Mouse (Mus musculus) neural tube, embryonic 13.5 days (tissue): ENCODE data around the gene Bloc1s2. TPM values are rescaled to one million over a fixed set of nuclear protein-coding genes. Genes with fewer than 3 reads are reported as not detected.

Experiments
- ATAC-seq: fragments of 200-750 bp; cut with Nextera tagmentation; 2 replicates; pipeline ENCODE4 v1.8.0; 2017; ENCODE audit warnings: low read depth, mild to moderate bottlenecking, moderate TSS enrichment, moderate library complexity
- H3K27ac ChIP-seq: fragments of 300-500 bp; sonication (generic); replicated peaks from 2 replicates; pipeline ENCODE4 v1.5.1; 2015; ENCODE audit warnings: moderate library complexity, mild to moderate bottlenecking, inconsistent platforms
- H3K27me3 ChIP-seq: fragments of 300-500 bp; sonication (generic); 2 replicates; pipeline ENCODE4 v1.6.1; 2015; ENCODE audit warnings: mild to moderate bottlenecking, inconsistent platforms
- H3K36me3 ChIP-seq: fragments of 300-500 bp; sonication (generic); 2 replicates; pipeline ENCODE4 v1.6.1; 2015; ENCODE audit warnings: mild to moderate bottlenecking, inconsistent platforms
- H3K4me1 ChIP-seq: fragments of 300-500 bp; sonication (generic); replicated peaks from 2 replicates; pipeline ENCODE4 v1.6.1; 2015; ENCODE audit warnings: inconsistent platforms
- H3K4me2 ChIP-seq: fragments of 300-500 bp; sonication (generic); 2 replicates; pipeline ENCODE4 v1.6.1; 2015; ENCODE audit warnings: inconsistent platforms, mild to moderate bottlenecking, moderate library complexity
- H3K4me3 ChIP-seq: fragments of 300-500 bp; sonication (generic); 2 replicates; pipeline ENCODE4 v1.5.1; 2015; ENCODE audit warnings: mild to moderate bottlenecking, inconsistent platforms
- H3K9ac ChIP-seq: fragments of 300-500 bp; sonication (generic); 2 replicates; pipeline ENCODE4 v1.6.1; 2015; ENCODE audit warnings: moderate library complexity, mild to moderate bottlenecking, inconsistent platforms
- H3K9me3 ChIP-seq: fragments of 300-500 bp; sonication (generic); 2 replicates; pipeline ENCODE4 v1.6.1; 2016; ENCODE audit warnings: inconsistent platforms
- WGBS: fragments of 180-500 bp; shearing (Covaris S2); methylation state at CpG from one replicate; pipeline ENCODE4 v1.1.7; 2015; 5-methylcytosine and 5-hydroxymethylcytosine counted together
- polyA plus RNA-seq: library from polyadenylated mRNA; unstranded; fragments of >200 nt; fragmentation: Nextera tagmentation; extraction: Ambion mirVana; gene quantifications from 2 replicates; pipeline ENCODE4 v1.2.1, GENCODE M21; 2015

Bloc1s2 gene
- polyA plus RNA-seq = 168 and 171 TPM in 2 replicates

DNA sequence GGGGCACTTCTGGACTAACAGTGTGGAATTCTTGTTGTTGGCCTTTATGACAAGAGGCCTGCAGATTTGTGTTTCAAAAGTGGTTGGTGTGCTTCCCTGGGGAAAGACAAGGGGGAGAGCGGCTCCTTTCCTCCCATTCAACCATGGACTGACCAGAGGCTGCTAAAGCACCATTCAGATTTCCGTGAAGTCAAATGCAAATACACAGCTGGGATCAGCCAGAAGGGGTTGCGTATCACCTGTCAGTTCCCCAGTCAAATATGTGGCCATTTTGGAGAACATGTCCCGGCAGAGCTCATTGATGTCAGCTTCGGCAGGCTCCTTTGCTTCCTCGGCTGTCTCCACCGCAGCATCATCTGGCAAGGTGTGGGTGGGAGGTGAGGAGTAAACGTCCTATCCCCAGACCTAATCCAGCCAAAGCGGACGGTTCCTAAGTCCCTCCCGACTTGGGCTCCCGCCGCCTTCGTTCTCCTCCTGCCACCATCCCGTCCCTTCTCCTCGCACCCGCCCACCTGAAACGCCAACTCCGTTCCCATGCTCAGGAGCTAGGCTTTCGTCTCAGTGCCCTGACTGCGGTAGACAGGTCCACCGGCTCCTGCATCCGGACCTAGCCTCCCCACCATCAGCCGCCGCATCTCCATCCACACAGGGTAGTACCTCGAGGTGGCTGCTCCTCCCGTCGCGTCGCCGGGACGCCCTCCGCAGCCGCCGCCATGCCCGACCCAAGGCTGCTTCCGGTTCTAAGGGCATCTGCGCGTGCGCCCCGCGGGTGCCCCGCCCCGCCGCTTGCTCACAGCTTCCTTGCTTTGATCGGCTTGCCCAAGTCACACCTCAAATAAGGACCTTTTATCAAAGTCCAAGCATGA lies at the start of gene Bloc1s2:
Gene Bloc1s2, minus strand, starts transcription at position 745 of the 866 bp plus-strand sequence.
- peak within 1 kb of the TSS; percentile 82 for H3K4me2 ChIP-seq
- peaks cover 22% of the 10 kb centered on the region for H3K27me3 ChIP-seq
- H3K4me1 ChIP-seq = peaks cover 22% of the 10 kb centered on the region
- peaks cover 38% of the 10 kb centered on the region for H3K36me3 ChIP-seq
- H3K9me3 ChIP-seq = no peaks in the 10 kb centered on the region
- ATAC-seq = peak; percentile 91
- H3K4me3 ChIP-seq = peak within 1 kb of the TSS; percentile 84
- 3% methylated on average over 46 of the region's 46 CpGs for WGBS
- peak within 1 kb of the TSS; percentile 87 for H3K9ac ChIP-seq
- peak within 1 kb of the TSS; percentile 49; the same call in 1 of the 2 replicates for H3K27ac ChIP-seq

DNA sequence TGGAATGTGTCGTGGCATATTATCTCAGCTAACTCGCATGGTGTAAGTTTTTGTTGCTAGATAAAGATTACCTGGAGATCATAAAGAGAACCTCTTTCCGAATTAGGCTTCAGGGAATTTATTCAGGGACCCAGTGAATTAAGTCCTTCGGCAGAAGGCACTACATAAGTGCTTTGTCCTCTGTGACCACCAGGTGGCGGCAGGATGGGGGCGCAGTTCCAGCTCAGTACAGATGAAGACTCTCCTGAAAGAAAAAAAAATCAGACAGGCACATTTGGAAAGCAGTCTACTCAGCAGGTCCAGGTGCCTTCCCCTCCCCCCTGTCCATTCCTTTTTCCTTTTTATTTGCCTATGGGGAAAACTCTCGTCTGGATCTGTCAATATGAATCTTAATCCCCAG lies 48.9 kb upstream of the Bloc1s2 start:
- Histone ChIP-seq H3K9me3 (no peaks in the 10 kb centered on the region), H3K4me2 (no peak overlapping the region), H3K4me3 (no peak overlapping the region), H3K27ac (no peak overlapping the region), H3K9ac (no peak overlapping the region), H3K4me1 (0 out of 2 replicates have a peak, but pooled peaks cover 9% of the 10 kb centered on the region), H3K36me3 (no peaks in the 10 kb centered on the region), H3K27me3 (no peaks in the 10 kb centered on the region)
- peak; percentile 63; the same call in 1 of the 2 replicates for ATAC-seq
- 10% methylated on average over 7 of the region's 7 CpGs for WGBS

DNA sequence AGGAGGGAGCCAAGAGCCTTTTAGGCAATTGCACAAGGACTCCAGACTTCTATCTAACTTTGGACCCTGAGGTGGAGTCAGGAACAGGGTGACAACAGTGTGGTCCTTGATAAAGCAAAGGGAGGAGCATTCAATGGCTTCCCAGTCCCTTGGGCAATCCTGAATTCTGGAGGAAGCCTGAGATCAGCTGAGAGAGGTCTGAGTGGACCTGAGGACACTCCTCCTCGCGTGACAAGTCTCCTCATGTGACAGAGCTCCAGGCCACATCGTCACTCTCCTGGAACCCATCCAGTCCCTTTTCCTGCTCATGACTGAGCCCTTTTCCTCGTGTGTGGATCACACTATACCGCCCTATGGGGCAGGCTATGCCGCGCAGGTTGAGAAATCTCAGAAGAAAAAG lies 47.7 kb upstream of the Bloc1s2 start:
- no peak overlapping the region for H3K4me2 ChIP-seq

DNA sequence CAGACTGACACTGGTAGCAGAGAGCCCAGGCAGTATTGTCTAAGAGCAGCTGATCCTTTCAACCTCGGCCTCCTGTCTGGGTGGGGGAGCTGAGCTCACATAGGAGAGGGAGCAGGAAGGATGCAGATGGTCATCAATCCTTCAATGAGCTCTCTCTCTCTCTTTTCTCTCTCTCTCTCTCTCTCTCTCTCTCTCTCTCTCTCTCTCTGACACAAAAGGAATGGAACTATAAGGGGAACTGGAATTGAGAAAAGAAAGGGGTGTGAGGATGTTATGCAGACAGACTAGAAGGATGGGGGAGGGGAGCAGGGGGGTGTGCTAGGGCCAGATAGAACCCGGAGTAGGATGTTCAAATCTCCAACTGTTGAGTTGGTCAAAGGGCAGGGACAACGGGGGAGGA lies 46.1 kb upstream of the Bloc1s2 start, which contains the start of gene Pkd2l1:
Gene Pkd2l1, minus strand, starts transcription at position 101 of the 400 bp plus-strand sequence.
- no peaks in the 10 kb centered on the region for H3K27me3 ChIP-seq
- H3K9ac ChIP-seq = no peak within 1 kb of the TSS
- no peaks in the 10 kb centered on the region for H3K36me3 ChIP-seq
- no peak for ATAC-seq
- H3K27ac ChIP-seq = no peak within 1 kb of the TSS
- no peak within 1 kb of the TSS for H3K4me2 ChIP-seq
- H3K4me3 ChIP-seq = no peak within 1 kb of the TSS
- H3K4me1 ChIP-seq = 0 out of 2 replicates have a peak, but pooled peaks cover 9% of the 10 kb centered on the region
- 32% methylated on average over 3 of the region's 3 CpGs for WGBS
- H3K9me3 ChIP-seq = no peaks in the 10 kb centered on the region

More for the DNA sequence above, 47.7 kb upstream of the Bloc1s2 start:
- Histone ChIP-seq H3K9me3 (no peaks in the 10 kb centered on the region), H3K4me3 (no peak overlapping the region), H3K27me3 (no peaks in the 10 kb centered on the region), H3K9ac (no peak overlapping the region), H3K4me1 (0 out of 2 replicates have a peak, but pooled peaks cover 9% of the 10 kb centered on the region), H3K36me3 (no peaks in the 10 kb centered on the region), H3K27ac (no peak overlapping the region)
- ATAC-seq = no peak
- 83% methylated on average over 7 of the region's 7 CpGs for WGBS

DNA sequence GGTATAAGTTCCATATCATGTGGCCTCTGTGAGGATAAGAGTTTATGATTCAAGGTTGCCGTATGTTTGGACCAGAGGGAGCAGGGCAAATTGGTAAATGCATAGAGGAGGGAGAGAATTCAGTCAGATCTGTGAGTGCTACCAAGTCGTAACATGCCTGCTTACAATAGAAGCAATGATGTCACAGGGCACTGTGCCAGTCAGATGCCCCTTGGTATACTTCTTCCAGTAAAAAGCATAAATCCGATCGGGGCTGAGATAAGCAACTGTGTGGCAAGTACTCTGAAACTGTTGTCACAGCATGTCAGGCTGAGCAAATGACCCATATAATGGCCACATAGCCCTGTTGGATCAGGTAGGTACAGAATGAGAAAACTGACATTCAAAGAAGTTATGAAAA lies 42.8 kb upstream of the Bloc1s2 start:
- no peaks in the 10 kb centered on the region for H3K9me3 ChIP-seq
- H3K36me3 ChIP-seq = no peaks in the 10 kb centered on the region
- H3K27ac ChIP-seq = no peak overlapping the region
- no peaks in the 10 kb centered on the region for H3K4me1 ChIP-seq
- WGBS = 85% methylated on average over 4 of the region's 4 CpGs
- no peak overlapping the region for H3K9ac ChIP-seq
- ATAC-seq = no peak
- H3K27me3 ChIP-seq = no peaks in the 10 kb centered on the region
- H3K4me3 ChIP-seq = no peak overlapping the region
- no peak overlapping the region for H3K4me2 ChIP-seq

DNA sequence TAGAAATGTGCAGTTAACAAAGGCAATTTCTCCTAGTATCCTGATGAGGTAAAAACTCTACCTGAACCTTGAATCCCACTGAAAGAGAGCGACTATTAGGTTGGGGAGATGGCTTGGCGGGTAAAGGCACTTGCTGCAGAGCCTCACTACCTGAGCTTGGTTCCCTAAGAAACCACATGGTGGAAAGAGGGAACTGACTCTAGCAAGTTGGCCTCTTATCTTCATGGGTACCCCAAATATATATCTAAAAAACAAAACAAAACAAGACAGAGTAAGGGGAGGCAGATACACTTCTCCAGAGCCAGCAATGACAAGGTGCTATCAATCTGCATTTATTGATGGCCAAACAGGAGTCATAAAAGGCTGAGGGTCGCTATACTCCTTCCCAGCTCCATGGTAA lies 37.7 kb upstream of the Bloc1s2 start:
- ATAC-seq = no peak
- Histone ChIP-seq H3K4me1 (no peaks in the 10 kb centered on the region), H3K27ac (no peak overlapping the region), H3K9me3 (no peaks in the 10 kb centered on the region; the same call in 1 of the 2 replicates), H3K36me3 (no peaks in the 10 kb centered on the region), H3K4me3 (no peak overlapping the region), H3K4me2 (no peak overlapping the region), H3K9ac (no peak overlapping the region), H3K27me3 (no peaks in the 10 kb centered on the region)
- 61% methylated on average over 3 of the region's 3 CpGs for WGBS

DNA sequence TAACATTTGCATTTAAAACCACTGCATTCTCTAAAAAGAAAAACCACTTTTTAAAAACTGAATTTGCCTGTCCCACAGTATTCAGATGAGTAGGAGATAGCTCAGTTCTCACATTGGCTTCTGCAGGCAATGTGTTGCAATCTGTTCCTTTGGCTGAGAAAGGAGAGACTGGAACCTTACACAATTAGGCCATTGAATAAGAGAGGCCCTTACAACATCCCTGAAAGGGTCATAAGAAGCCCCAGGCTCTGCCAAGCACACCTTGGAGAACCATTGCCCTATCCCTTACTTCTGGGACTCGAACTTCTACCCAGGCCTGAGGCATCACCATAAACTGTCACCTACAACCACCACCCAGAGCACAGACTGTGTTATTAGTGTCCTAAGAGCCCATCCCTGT lies 34.3 kb upstream of the Bloc1s2 start:
- H3K27ac ChIP-seq = no peak overlapping the region
- no peak overlapping the region for H3K9ac ChIP-seq
- WGBS = 86% methylated on average over 1 of the region's 1 CpGs
- H3K27me3 ChIP-seq = no peaks in the 10 kb centered on the region
- no peaks in the 10 kb centered on the region for H3K36me3 ChIP-seq
- peaks cover 8% of the 10 kb centered on the region; the same call in 1 of the 2 replicates for H3K9me3 ChIP-seq
- H3K4me2 ChIP-seq = no peak overlapping the region
- H3K4me3 ChIP-seq = no peak overlapping the region
- H3K4me1 ChIP-seq = no peaks in the 10 kb centered on the region
- ATAC-seq = no peak

DNA sequence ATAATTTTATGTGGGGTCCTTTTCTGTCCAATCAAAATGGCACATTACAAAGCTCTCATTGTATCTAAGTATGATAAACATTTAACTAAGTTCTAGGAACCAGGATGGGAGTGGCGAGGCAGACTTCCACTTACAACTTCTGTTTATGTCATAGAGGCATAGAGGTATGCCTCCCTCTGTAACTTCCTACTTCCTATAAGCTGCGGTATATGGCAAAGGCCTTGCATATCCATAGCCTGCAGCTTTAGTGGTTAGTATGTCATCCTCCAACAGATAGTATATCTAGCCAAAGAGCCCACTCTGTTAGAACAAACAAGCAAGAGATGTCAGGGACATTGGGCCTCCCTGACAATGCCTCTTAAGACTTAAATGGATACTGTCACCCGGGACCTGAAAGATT lies 30.5 kb upstream of the Bloc1s2 start:
- Histone ChIP-seq H3K27ac (no peak overlapping the region), H3K9ac (no peak overlapping the region), H3K36me3 (no peaks in the 10 kb centered on the region), H3K27me3 (no peaks in the 10 kb centered on the region), H3K4me3 (no peak overlapping the region), H3K9me3 (peaks cover 17% of the 10 kb centered on the region; the same call in 1 of the 2 replicates), H3K4me2 (no peak overlapping the region), H3K4me1 (no peaks in the 10 kb centered on the region)
- WGBS = 96% methylated on average over 3 of the region's 3 CpGs
- ATAC-seq = no peak

DNA sequence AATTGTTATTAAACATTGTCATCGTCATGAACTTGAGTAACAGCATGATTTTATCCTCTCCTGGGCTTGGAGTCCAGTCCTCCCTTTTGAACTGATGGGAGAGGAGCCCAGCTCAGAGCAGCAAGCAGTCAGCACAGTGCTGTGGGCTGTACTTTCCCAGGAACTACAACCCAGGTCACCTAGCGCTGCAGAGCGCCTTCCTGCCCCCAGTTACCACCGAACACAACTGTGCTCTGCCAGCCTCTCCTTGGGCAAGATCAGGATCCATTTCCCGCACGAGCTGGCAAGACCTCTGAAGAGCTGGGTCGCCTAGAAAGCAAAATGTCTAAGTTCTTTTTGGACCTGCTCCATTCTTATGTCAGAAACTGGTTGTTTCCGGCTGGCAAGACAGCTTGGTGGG lies 28.6 kb upstream of the Bloc1s2 start:
- H3K27ac ChIP-seq = no peak overlapping the region
- H3K27me3 ChIP-seq = no peaks in the 10 kb centered on the region
- peaks cover 17% of the 10 kb centered on the region; the same call in 1 of the 2 replicates for H3K9me3 ChIP-seq
- no peak overlapping the region for H3K4me2 ChIP-seq
- no peak for ATAC-seq
- H3K36me3 ChIP-seq = no peaks in the 10 kb centered on the region
- no peaks in the 10 kb centered on the region for H3K4me1 ChIP-seq
- WGBS = 71% methylated on average over 8 of the region's 8 CpGs
- H3K9ac ChIP-seq = no peak overlapping the region
- no peak overlapping the region for H3K4me3 ChIP-seq

DNA sequence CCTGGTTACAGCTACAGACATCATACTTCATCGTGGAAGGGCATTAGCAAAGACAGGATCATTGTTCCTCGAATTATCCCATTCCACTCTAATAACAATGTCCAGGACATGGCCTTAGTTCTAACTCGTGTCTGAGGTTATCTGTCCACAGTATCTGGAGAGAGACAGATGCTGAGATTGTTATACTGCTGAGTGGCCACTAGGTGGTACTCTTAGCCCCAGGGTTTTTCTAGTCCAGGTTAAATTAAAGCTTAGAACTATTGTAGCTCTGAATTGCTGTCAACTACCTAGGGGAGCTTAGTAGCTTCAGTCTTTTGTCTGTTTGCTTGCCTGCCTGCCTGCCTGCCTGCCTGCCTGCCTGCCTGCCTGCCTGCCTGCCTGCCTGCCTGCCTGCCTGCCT lies 15.3 kb upstream of the Bloc1s2 start:
- no peak for ATAC-seq
- H3K4me3 ChIP-seq = no peak overlapping the region
- no peak overlapping the region for H3K9ac ChIP-seq
- H3K27ac ChIP-seq = no peak overlapping the region
- peaks cover 8% of the 10 kb centered on the region for H3K27me3 ChIP-seq
- no peaks in the 10 kb centered on the region for H3K36me3 ChIP-seq
- no peaks in the 10 kb centered on the region for H3K9me3 ChIP-seq
- WGBS = 12% methylated on average over 3 of the region's 3 CpGs
- no peaks in the 10 kb centered on the region for H3K4me1 ChIP-seq
- no peak overlapping the region for H3K4me2 ChIP-seq

DNA sequence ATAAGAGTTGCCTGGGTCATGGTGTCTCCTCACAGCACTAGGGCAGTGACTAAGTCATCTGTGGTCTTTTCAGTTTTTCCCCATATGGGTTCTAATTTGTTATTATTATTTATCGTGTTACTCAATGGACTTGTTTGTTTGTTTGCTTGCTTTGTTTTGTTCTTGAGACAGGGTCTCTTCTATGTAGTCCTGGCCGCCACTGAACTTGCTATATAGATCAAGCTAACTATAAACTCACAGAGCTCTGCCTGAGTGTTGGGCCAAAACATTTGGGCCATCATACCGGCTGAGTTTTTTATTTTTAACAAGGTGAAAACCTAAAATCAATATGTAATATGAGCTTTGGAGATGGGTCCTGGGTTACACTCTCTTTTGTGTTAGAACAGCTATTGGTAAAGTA lies 13.1 kb upstream of the Bloc1s2 start:
- Histone ChIP-seq H3K4me3 (no peak overlapping the region), H3K9ac (no peak overlapping the region), H3K9me3 (no peaks in the 10 kb centered on the region), H3K27ac (no peak overlapping the region), H3K4me1 (no peaks in the 10 kb centered on the region), H3K27me3 (peaks cover 16% of the 10 kb centered on the region), H3K4me2 (no peak overlapping the region), H3K36me3 (no peaks in the 10 kb centered on the region)
- ATAC-seq = no peak
- 86% methylated on average over 3 of the region's 3 CpGs for WGBS

DNA sequence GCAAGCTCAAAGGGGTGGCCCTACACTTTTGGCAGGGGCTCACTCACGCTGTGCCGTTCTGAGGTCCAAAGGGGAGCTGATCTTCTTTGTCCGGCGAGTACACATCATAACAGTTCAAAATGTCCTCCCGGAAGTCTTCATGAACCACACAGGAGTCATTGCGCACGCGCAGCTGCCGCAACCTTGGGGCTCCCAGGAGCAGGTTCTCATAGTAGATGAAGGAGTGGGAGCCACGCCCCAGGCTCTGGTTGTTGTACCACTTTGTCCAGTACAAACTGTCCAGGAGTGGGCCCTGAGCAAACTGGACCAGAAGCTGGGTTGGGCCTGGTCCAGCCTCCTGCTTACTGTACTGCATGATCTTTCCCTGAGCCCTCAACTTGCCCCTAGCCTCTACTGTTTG lies 10.8 kb upstream of the Bloc1s2 start:
- Histone ChIP-seq H3K4me1 (no peaks in the 10 kb centered on the region), H3K4me2 (no peak overlapping the region), H3K9me3 (no peaks in the 10 kb centered on the region), H3K36me3 (no peaks in the 10 kb centered on the region), H3K9ac (no peak overlapping the region), H3K4me3 (no peak overlapping the region), H3K27ac (no peak overlapping the region), H3K27me3 (peaks cover 32% of the 10 kb centered on the region)
- ATAC-seq = no peak
- WGBS = 95% methylated on average over 10 of the region's 10 CpGs
